25 mouse cellular contexts compared by ENCODE assay signal in genomic region chr2:93273916-93274315, GRCm38 (mm10).
A peak's percentile ranks its signal among the peaks of the same experiment; 100 is the strongest.
DNase-seq lines count a peak whose midpoint lies in the region; ATAC-seq and TF ChIP-seq lines count a peak whose summit lies in the region.
"Had no signal": no experiment of that assay in that cellular context is flagged by ENCODE, and none has a peak within 500 bp of the region (broad histone marks: within the 10 kb centered on the region; RNA-seq: fewer than 3 reads in every experiment).

No protein-coding gene starts in this region.

- peaks cover 86% of the 10 kb centered on the region for H3K4me1 ChIP-seq in forebrain, embryonic 10.5 days
- peaks cover 22% of the 10 kb centered on the region for H3K4me1 ChIP-seq in forebrain, embryonic 16.5 days (replicated peaks; ENCODE audit: control insufficient read depth, insufficient read depth, low read length)
- peaks cover 82% of the 10 kb centered on the region for H3K4me1 ChIP-seq in hindbrain, embryonic 13.5 days (replicated peaks)
- peaks cover 14% of the 10 kb centered on the region for H3K4me1 ChIP-seq in hindbrain, embryonic 16.5 days (ENCODE audit: control insufficient read depth, insufficient read depth, low read depth, low read length)
- peaks cover 40% of the 10 kb centered on the region for H3K4me1 ChIP-seq in embryonic facial prominence, embryonic 13.5 days
- H3K4me1 ChIP-seq in midbrain, postnatal 0 days (ENCODE audit: insufficient read depth, low read length), result peaks cover 10% of the 10 kb centered on the region; the same call in 1 of the 2 replicates

- no peak for DNase-seq in forebrain, embryonic 10.5 days (ENCODE audit: extremely low spot score, low spot score)
- DNase-seq in midbrain, postnatal 0 days (ENCODE audit: low spot score), result no peak
- DNase-seq in ovary, postnatal 10 days (ENCODE audit: low spot score), result no peak
- DNase-seq in layer of hippocampus, adult 18-20 months (ENCODE audit: low spot score in 2 of 2), result no peak
- DNase-seq: adrenal gland, postnatal 10 days; cerebellum, adult 11 months; cerebellum, adult 9-10 months; cerebellum, postnatal 36 days; gastrocnemius, postnatal 25 days; heart, adult 11 months; heart, postnatal 4 days; kidney, adult 11 months; kidney, postnatal 14 days; thymus, postnatal 4 days had no signal

- peaks cover 4% of the 10 kb centered on the region; the same call in 1 of the 2 replicates for H3K27me3 ChIP-seq in forebrain, embryonic 10.5 days (ENCODE audit: poor library complexity, severe bottlenecking)
- H3K27me3 ChIP-seq in forebrain, embryonic 16.5 days (replicated peaks; ENCODE audit: control insufficient read depth, insufficient read depth, low read length), result no peaks in the 10 kb centered on the region
- no peaks in the 10 kb centered on the region for H3K27me3 ChIP-seq in hindbrain, embryonic 13.5 days
- H3K27me3 ChIP-seq in hindbrain, embryonic 16.5 days (replicated peaks; ENCODE audit: control insufficient read depth, insufficient read depth, low read length), result no peaks in the 10 kb centered on the region
- H3K27me3 ChIP-seq in embryonic facial prominence, embryonic 13.5 days, result no peaks in the 10 kb centered on the region
- H3K27me3 ChIP-seq in midbrain, postnatal 0 days (ENCODE audit: insufficient read depth, low read length), result no peaks in the 10 kb centered on the region
- H3K27me3 ChIP-seq: embryonic facial prominence, embryonic 12.5 days; limb, embryonic 13.5 days; lung, embryonic 15.5 days had no signal

- no peak overlapping the region for H3K9ac ChIP-seq in forebrain, embryonic 16.5 days (replicated peaks; ENCODE audit: low read depth, low read length)
- no peak overlapping the region for H3K9ac ChIP-seq in hindbrain, embryonic 13.5 days
- no peak overlapping the region for H3K9ac ChIP-seq in hindbrain, embryonic 16.5 days (ENCODE audit: low read depth, low read length)
- H3K9ac ChIP-seq in embryonic facial prominence, embryonic 13.5 days, result 0 out of 2 replicates have a peak overlapping the region, but pooled peaks have one; percentile 6
- no peak overlapping the region for H3K9ac ChIP-seq in midbrain, postnatal 0 days (replicated peaks; ENCODE audit: low read length, poor library complexity, severe bottlenecking)
- H3K9ac ChIP-seq: embryonic facial prominence, embryonic 12.5 days; limb, embryonic 13.5 days; lung, embryonic 15.5 days had no signal

- WGBS in forebrain, embryonic 10.5 days, result 42% methylated on average over 1 of the region's 1 CpGs
- 46% methylated on average over 1 of the region's 1 CpGs for WGBS in forebrain, embryonic 16.5 days
- WGBS in hindbrain, embryonic 13.5 days, result 18% methylated on average over 1 of the region's 1 CpGs
- WGBS in hindbrain, embryonic 16.5 days, result 17% methylated on average over 1 of the region's 1 CpGs
- 9% methylated on average over 1 of the region's 1 CpGs for WGBS in embryonic facial prominence, embryonic 13.5 days
- WGBS in midbrain, postnatal 0 days, result 16% methylated on average over 1 of the region's 1 CpGs

- ATAC-seq in forebrain, embryonic 16.5 days, result no peak
- ATAC-seq in hindbrain, embryonic 13.5 days (ENCODE audit: low FRiP score), result no peak
- no peak for ATAC-seq in hindbrain, embryonic 16.5 days
- no peak for ATAC-seq in embryonic facial prominence, embryonic 13.5 days (ENCODE audit: insufficient number of reproducible peaks, insufficient read depth, low FRiP score, low TSS enrichment, low read depth)
- ATAC-seq in midbrain, postnatal 0 days (ENCODE audit: low FRiP score), result 0 out of 2 replicates have a peak, but pooled peaks have one; percentile 35
- ATAC-seq: inflammation-experienced regulatory T-cells, adult 6 months had no signal

- peak overlapping the region; percentile 66 for H3K27ac ChIP-seq in forebrain, embryonic 10.5 days
- H3K27ac ChIP-seq in forebrain, embryonic 16.5 days (ENCODE audit: low read length), result no peak overlapping the region
- H3K27ac ChIP-seq in hindbrain, embryonic 13.5 days, result peak overlapping the region; percentile 68
- no peak overlapping the region for H3K27ac ChIP-seq in hindbrain, embryonic 16.5 days (ENCODE audit: low read depth, low read length)
- H3K27ac ChIP-seq in embryonic facial prominence, embryonic 13.5 days, result no peak overlapping the region
- no peak overlapping the region for H3K27ac ChIP-seq in midbrain, postnatal 0 days (ENCODE audit: low read depth, low read length)
- H3K27ac ChIP-seq: embryonic facial prominence, embryonic 12.5 days; layer of hippocampus, adult 2 months; limb, embryonic 13.5 days; lung, embryonic 15.5 days had no signal

- H3K36me3 ChIP-seq in forebrain, embryonic 10.5 days (replicated peaks), result peaks cover 12% of the 10 kb centered on the region
- no peaks in the 10 kb centered on the region for H3K36me3 ChIP-seq in forebrain, embryonic 16.5 days (ENCODE audit: control insufficient read depth, insufficient read depth)
- no peaks in the 10 kb centered on the region for H3K36me3 ChIP-seq in hindbrain, embryonic 13.5 days
- H3K36me3 ChIP-seq in hindbrain, embryonic 16.5 days (ENCODE audit: control insufficient read depth, insufficient read depth, low read length), result no peaks in the 10 kb centered on the region
- H3K36me3 ChIP-seq in embryonic facial prominence, embryonic 13.5 days, result no peaks in the 10 kb centered on the region
- H3K36me3 ChIP-seq in midbrain, postnatal 0 days (ENCODE audit: insufficient read depth, low read length), result no peaks in the 10 kb centered on the region
- H3K36me3 ChIP-seq: embryonic facial prominence, embryonic 12.5 days; limb, embryonic 13.5 days; lung, embryonic 15.5 days had no signal

- no peak overlapping the region for H3K4me2 ChIP-seq in forebrain, embryonic 16.5 days (ENCODE audit: low read length)
- no peak overlapping the region for H3K4me2 ChIP-seq in hindbrain, embryonic 13.5 days
- no peak overlapping the region for H3K4me2 ChIP-seq in hindbrain, embryonic 16.5 days (ENCODE audit: low read length)
- H3K4me2 ChIP-seq in embryonic facial prominence, embryonic 13.5 days, result no peak overlapping the region
- H3K4me2 ChIP-seq in midbrain, postnatal 0 days (ENCODE audit: low read depth, low read length, poor library complexity, severe bottlenecking), result no peak overlapping the region
- H3K4me2 ChIP-seq: embryonic facial prominence, embryonic 12.5 days; heart, embryonic 11.5 days; limb, embryonic 13.5 days; liver, embryonic 11.5 days; lung, embryonic 15.5 days had no signal

- H3K4me3 ChIP-seq in forebrain, embryonic 10.5 days, result no peak overlapping the region
- H3K4me3 ChIP-seq in forebrain, embryonic 16.5 days (replicated peaks; ENCODE audit: low read length), result no peak overlapping the region
- H3K4me3 ChIP-seq in hindbrain, embryonic 13.5 days, result no peak overlapping the region
- no peak overlapping the region for H3K4me3 ChIP-seq in hindbrain, embryonic 16.5 days (ENCODE audit: low read length)
- no peak overlapping the region for H3K4me3 ChIP-seq in embryonic facial prominence, embryonic 13.5 days
- H3K4me3 ChIP-seq in midbrain, postnatal 0 days (ENCODE audit: low read depth, low read length), result no peak overlapping the region
- H3K4me3 ChIP-seq: embryonic facial prominence, embryonic 12.5 days; layer of hippocampus, adult 2 months; limb, embryonic 13.5 days; lung, embryonic 15.5 days had no signal

- TF ChIP-seq CTCF in midbrain, postnatal 0 days (IDR thresholded peaks at IDR 0.05), result no peak

- no peaks in the 10 kb centered on the region for H3K9me3 ChIP-seq in forebrain, embryonic 10.5 days
- no peaks in the 10 kb centered on the region for H3K9me3 ChIP-seq in forebrain, embryonic 16.5 days (ENCODE audit: control insufficient read depth, low read length)
- H3K9me3 ChIP-seq in hindbrain, embryonic 13.5 days, result no peaks in the 10 kb centered on the region
- no peaks in the 10 kb centered on the region for H3K9me3 ChIP-seq in hindbrain, embryonic 16.5 days (ENCODE audit: control insufficient read depth, low read length)
- H3K9me3 ChIP-seq in embryonic facial prominence, embryonic 13.5 days, result no peaks in the 10 kb centered on the region
- no peaks in the 10 kb centered on the region for H3K9me3 ChIP-seq in midbrain, postnatal 0 days (ENCODE audit: low read length)
- H3K9me3 ChIP-seq: embryonic facial prominence, embryonic 12.5 days; limb, embryonic 13.5 days; lung, embryonic 15.5 days had no signal

Comparison
In these comparisons a context has a peak if more than half of its experiments do, and no peak if none do; other contexts are left out.
1. H3K27ac ChIP-seq: peak in forebrain, embryonic 10.5 days (single experiment) and hindbrain, embryonic 13.5 days (single experiment); none in forebrain, embryonic 16.5 days (single experiment), hindbrain, embryonic 16.5 days (single experiment), embryonic facial prominence, embryonic 13.5 days (single experiment) and midbrain, postnatal 0 days (single experiment).